Mouse (Mus musculus) liver, embryonic 14.5 days (tissue): ENCODE data around the gene Gm4969.

Experiments used
- CTCF ChIP-seq: IDR thresholded peaks from 2 replicates; pipeline ENCODE4 v1.5.1; 2016; ENCODE audit warnings: antibody characterized with exemption, low read depth, control low read depth
- EP300 ChIP-seq: IDR thresholded peaks from 2 replicates; pipeline ENCODE4 v1.6.1; 2016; ENCODE audit warnings: antibody characterized with exemption, low read depth

DNA sequence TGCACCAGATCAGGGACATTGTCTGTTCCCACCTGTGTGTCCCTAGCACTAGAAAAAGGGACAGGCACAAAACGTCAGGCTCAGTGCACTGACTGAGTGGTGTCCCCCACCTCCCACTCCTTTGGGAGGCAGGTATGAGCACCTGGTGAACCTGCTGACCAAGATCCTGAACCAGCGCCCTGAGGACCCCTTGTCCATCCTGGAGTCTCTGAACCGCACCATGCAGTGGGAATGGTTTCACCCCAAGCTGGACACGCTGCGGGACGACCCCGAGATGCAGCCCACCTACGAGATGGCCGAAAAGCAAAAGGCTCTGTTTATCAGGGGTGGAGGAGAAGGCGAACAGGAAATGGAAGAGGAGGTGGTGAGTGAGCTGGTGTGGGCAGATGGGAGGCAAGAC is 60.8 kb downstream of the Gm4969 start:
- no peak for TF ChIP-seq CTCF
- TF ChIP-seq EP300, result no peak
